Mouse (Mus musculus): ENCODE measurements around the gene Bcl2a1d. TPM values are rescaled to one million over a fixed set of nuclear protein-coding genes. Genes with fewer than 3 reads are reported as not detected.
"Not testable (repeated sequence)": the region's sequence is repeated elsewhere in the genome, so short reads cannot be mapped to it uniquely, and the experiment has no call there.

Bcl2a1d gene
- total RNA-seq, 2 experiments from 2014 or later, result 3.3 to 11.7 TPM

GRCm38 (mm10) chr9:88706700-88707099 is 25.0 kb downstream of the Bcl2a1d start:
- no peak for ATAC-seq (replicated peaks; ENCODE audit: low FRiP score, poor library complexity, severe bottlenecking)

- ATAC-seq (replicated peaks; ENCODE audit: low FRiP score, poor library complexity, severe bottlenecking), result not testable (repeated sequence)
These were observed 26.6 kb downstream of the Bcl2a1d start for GRCm38 (mm10) chr9:88705157-88705556.

- ATAC-seq (replicated peaks; ENCODE audit: low FRiP score, poor library complexity, severe bottlenecking), result not testable (repeated sequence)
These were observed 33.0 kb downstream of the Bcl2a1d start for GRCm38 (mm10) chr9:88698746-88699145.

DNA sequence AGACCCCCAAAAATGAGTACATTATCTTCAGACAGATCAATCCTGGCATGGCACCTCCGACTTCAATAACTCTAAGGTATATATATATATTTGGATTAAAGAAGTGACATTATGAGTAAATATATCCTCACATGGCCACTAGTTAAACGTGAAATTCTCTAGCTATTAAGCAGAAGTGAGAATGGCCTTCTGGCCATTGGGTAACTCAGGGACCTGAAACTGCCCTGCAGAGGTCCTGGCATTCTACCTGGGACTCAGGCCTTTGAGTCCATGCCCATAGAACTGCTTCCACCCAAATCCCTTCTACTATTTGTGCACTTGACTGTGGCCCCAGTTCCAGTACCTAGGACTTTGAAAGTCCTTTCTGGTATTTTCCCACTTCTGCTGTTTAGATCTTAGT is 40.4 kb downstream of the Bcl2a1d start:
- not testable (repeated sequence) for ATAC-seq (replicated peaks; ENCODE audit: low FRiP score, poor library complexity, severe bottlenecking)

- ATAC-seq (replicated peaks; ENCODE audit: low FRiP score, poor library complexity, severe bottlenecking), result not testable (repeated sequence)
These were observed 42.3 kb downstream of the Bcl2a1d start for GRCm38 (mm10) chr9:88689451-88689850.

GRCm38 (mm10) chr9:88686719-88687118 is 45.0 kb downstream of the Bcl2a1d start:
- ATAC-seq (replicated peaks; ENCODE audit: low FRiP score, poor library complexity, severe bottlenecking), result not testable (repeated sequence)

Other genes starting within 250 kb of the Bcl2a1d start
- gene Syncrip, start 249.3 kb downstream of the Bcl2a1d start, total RNA-seq (2015; ENCODE audit: low replicate concordance), result 50.6 and 51.7 TPM in 2 replicates
- 36.5 and 38.8 TPM in 2 replicates for gene Syncrip, start 249.3 kb downstream of the Bcl2a1d start, total RNA-seq (2017; ENCODE audit: low replicate concordance)
- 46.2 and 62.8 TPM in 2 replicates for gene Zfp949, start 183.9 kb downstream of the Bcl2a1d start, total RNA-seq (2015; ENCODE audit: low replicate concordance)
- gene Zfp949, start 183.9 kb downstream of the Bcl2a1d start, total RNA-seq (2017; ENCODE audit: low replicate concordance), result 79.1 and 99.0 TPM in 2 replicates
- gene Trim43a, start 151.0 kb downstream of the Bcl2a1d start, total RNA-seq (2015; ENCODE audit: low replicate concordance), result not detected in 2 replicates
- gene Trim43a, start 151.0 kb downstream of the Bcl2a1d start, total RNA-seq (2017; ENCODE audit: low replicate concordance), result not detected in 2 replicates
- gene Mthfsl, start 11.6 kb downstream of the Bcl2a1d start, total RNA-seq (2015; ENCODE audit: low replicate concordance), result 8.5 and 21.3 TPM in 2 replicates
- 6.1 and 10.2 TPM in 2 replicates for gene Mthfsl, start 11.6 kb downstream of the Bcl2a1d start, total RNA-seq (2017; ENCODE audit: low replicate concordance)
- not detected in 2 replicates for gene Trim43c, start 107.2 kb upstream of the Bcl2a1d start, total RNA-seq (2015; ENCODE audit: low replicate concordance)
- 0.28 TPM in 1 of 2 replicates, not detected in the other for gene Trim43c, start 107.2 kb upstream of the Bcl2a1d start, total RNA-seq (2017; ENCODE audit: low replicate concordance)
- not detected in 2 replicates for gene Bcl2a1a, start 225.0 kb upstream of the Bcl2a1d start, total RNA-seq (2015; ENCODE audit: low replicate concordance)
- 4.4 and 8.9 TPM in 2 replicates for gene Bcl2a1a, start 225.0 kb upstream of the Bcl2a1d start, total RNA-seq (2017; ENCODE audit: low replicate concordance)

Measured in erythroblast, adult 5-6 weeks (primary cell).